Mouse (Mus musculus): ENCODE data around the gene Ky. TPM values are rescaled to one million over a fixed set of nuclear protein-coding genes. Genes with fewer than 3 reads are reported as not detected.

Ky gene
- polyA plus RNA-seq, 1 experiment from 2014 or later: 1.6 TPM

DNA sequence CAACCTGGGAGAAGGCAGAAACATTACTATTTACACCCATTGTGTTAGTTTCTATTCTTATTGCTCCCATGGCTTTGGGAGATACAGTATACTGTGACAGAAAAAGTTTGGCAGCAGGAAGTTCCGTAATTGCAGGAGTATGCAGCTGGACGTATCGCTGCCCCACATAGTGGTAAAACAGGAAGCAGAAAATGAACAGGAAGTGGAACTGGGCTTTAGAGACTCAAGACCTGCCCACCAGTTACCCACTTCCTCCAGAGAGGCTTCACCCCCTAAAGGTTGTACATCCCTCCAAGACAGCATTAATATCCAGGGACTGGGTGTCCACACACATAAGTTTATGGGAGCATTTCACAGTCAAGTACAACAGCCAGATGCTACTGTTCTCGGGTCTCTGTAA lies 15.8 kb downstream of the Ky start:
- Histone ChIP-seq H3K27me3 (ENCODE audit: control insufficient read depth, insufficient read depth, low read length) (no peaks in the 10 kb centered on the region), H3K36me3 (ENCODE audit: control insufficient read depth, insufficient read depth, low read length) (no peaks in the 10 kb centered on the region), H3K4me3 (ENCODE audit: low read depth, low read length) (no peak overlapping the region), H3K4me2 (ENCODE audit: low read depth, low read length) (no peak overlapping the region), H3K4me1 (ENCODE audit: control insufficient read depth, insufficient read depth, low read length) (no peaks in the 10 kb centered on the region), H3K9ac (replicated peaks; ENCODE audit: low read depth, low read length) (no peak overlapping the region), H3K27ac (ENCODE audit: low read depth, low read length) (no peak overlapping the region), H3K9me3 (ENCODE audit: control insufficient read depth, low read length) (no peaks in the 10 kb centered on the region)
- 82% methylated on average over 4 of the region's 4 CpGs for WGBS
- ATAC-seq (ENCODE audit: low read depth): no peak

GRCm38 (mm10) chr9:102528106-102528505 lies 22.6 kb downstream of the Ky start:
- no peaks in the 10 kb centered on the region for H3K27me3 ChIP-seq (ENCODE audit: control insufficient read depth, insufficient read depth, low read length)
- no peak overlapping the region for H3K4me3 ChIP-seq (ENCODE audit: low read depth, low read length)
- no peak overlapping the region for H3K27ac ChIP-seq (ENCODE audit: low read depth, low read length)
- no peak overlapping the region for H3K4me2 ChIP-seq (ENCODE audit: low read depth, low read length)
- H3K36me3 ChIP-seq (ENCODE audit: control insufficient read depth, insufficient read depth, low read length): no peaks in the 10 kb centered on the region
- H3K4me1 ChIP-seq (ENCODE audit: control insufficient read depth, insufficient read depth, low read length): no peaks in the 10 kb centered on the region; the same call in 1 of the 2 replicates
- H3K9ac ChIP-seq (replicated peaks; ENCODE audit: low read depth, low read length): no peak overlapping the region
- ATAC-seq (ENCODE audit: low read depth): no peak
- H3K9me3 ChIP-seq (ENCODE audit: control insufficient read depth, low read length): no peaks in the 10 kb centered on the region
- 18% methylated on average over 7 of the region's 7 CpGs for WGBS

GRCm38 (mm10) chr9:102528561-102528960 lies 23.0 kb downstream of the Ky start:
- Histone ChIP-seq H3K4me3 (ENCODE audit: low read depth, low read length) (no peak overlapping the region), H3K9ac (replicated peaks; ENCODE audit: low read depth, low read length) (no peak overlapping the region), H3K27me3 (ENCODE audit: control insufficient read depth, insufficient read depth, low read length) (no peaks in the 10 kb centered on the region), H3K36me3 (ENCODE audit: control insufficient read depth, insufficient read depth, low read length) (no peaks in the 10 kb centered on the region), H3K27ac (ENCODE audit: low read depth, low read length) (no peak overlapping the region), H3K4me1 (ENCODE audit: control insufficient read depth, insufficient read depth, low read length) (no peaks in the 10 kb centered on the region; the same call in 1 of the 2 replicates), H3K4me2 (ENCODE audit: low read depth, low read length) (no peak overlapping the region), H3K9me3 (ENCODE audit: control insufficient read depth, low read length) (no peaks in the 10 kb centered on the region)
- 57% methylated on average over 7 of the region's 7 CpGs for WGBS
- no peak for ATAC-seq (ENCODE audit: low read depth)

GRCm38 (mm10) chr9:102529008-102529407 lies 23.5 kb downstream of the Ky start:
- H3K4me3 ChIP-seq (ENCODE audit: low read depth, low read length): no peak overlapping the region
- no peaks in the 10 kb centered on the region for H3K36me3 ChIP-seq (ENCODE audit: control insufficient read depth, insufficient read depth, low read length)
- H3K27ac ChIP-seq (ENCODE audit: low read depth, low read length): no peak overlapping the region
- ATAC-seq (ENCODE audit: low read depth): no peak
- H3K27me3 ChIP-seq (ENCODE audit: control insufficient read depth, insufficient read depth, low read length): no peaks in the 10 kb centered on the region
- H3K4me1 ChIP-seq (ENCODE audit: control insufficient read depth, insufficient read depth, low read length): no peaks in the 10 kb centered on the region; the same call in 1 of the 2 replicates
- no peak overlapping the region for H3K4me2 ChIP-seq (ENCODE audit: low read depth, low read length)
- H3K9ac ChIP-seq (replicated peaks; ENCODE audit: low read depth, low read length): no peak overlapping the region
- 80% methylated on average over 3 of the region's 3 CpGs for WGBS
- H3K9me3 ChIP-seq (ENCODE audit: control insufficient read depth, low read length): no peaks in the 10 kb centered on the region

GRCm38 (mm10) chr9:102531051-102531892 lies 25.7 kb downstream of the Ky start:
- 55% methylated on average over 21 of the region's 21 CpGs for WGBS
- H3K27ac ChIP-seq (ENCODE audit: low read depth, low read length): no peak overlapping the region
- no peak for ATAC-seq (ENCODE audit: low read depth)

DNA sequence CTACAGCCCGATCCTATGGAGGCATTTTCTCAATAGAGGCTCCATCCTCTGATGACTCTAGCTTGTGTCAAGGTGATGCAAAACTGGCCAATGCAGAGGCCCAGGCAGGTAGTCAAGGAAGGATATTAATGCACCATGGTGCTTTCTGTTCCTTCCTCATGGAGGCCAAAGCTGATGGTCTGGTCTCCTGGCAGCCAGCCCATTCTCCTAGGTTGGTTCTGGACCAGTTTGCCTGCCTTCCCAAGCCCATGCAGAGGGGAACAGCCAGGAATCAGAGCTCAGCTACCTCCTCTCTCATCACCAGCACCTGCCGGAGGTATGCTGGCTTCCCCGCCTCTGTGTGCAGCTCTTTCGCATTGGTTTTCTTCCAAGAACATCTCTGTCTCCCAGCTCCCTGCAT lies 31.4 kb downstream of the Ky start:
- no peak overlapping the region for H3K4me2 ChIP-seq (ENCODE audit: low read depth, low read length)
- no peaks in the 10 kb centered on the region for H3K9me3 ChIP-seq (ENCODE audit: control insufficient read depth, low read length)
- no peaks in the 10 kb centered on the region for H3K27me3 ChIP-seq (ENCODE audit: control insufficient read depth, insufficient read depth, low read length)
- no peaks in the 10 kb centered on the region; the same call in 1 of the 2 replicates for H3K4me1 ChIP-seq (ENCODE audit: control insufficient read depth, insufficient read depth, low read length)
- no peak overlapping the region for H3K4me3 ChIP-seq (ENCODE audit: low read depth, low read length)
- H3K9ac ChIP-seq (replicated peaks; ENCODE audit: low read depth, low read length): no peak overlapping the region
- 86% methylated on average over 4 of the region's 4 CpGs for WGBS
- no peak for ATAC-seq (ENCODE audit: low read depth)
- no peak overlapping the region for H3K27ac ChIP-seq (ENCODE audit: low read depth, low read length)
- no peaks in the 10 kb centered on the region for H3K36me3 ChIP-seq (ENCODE audit: control insufficient read depth, insufficient read depth, low read length)

More at GRCm38 (mm10) chr9:102531051-102531892, 25.7 kb downstream of the Ky start:
- H3K36me3 ChIP-seq (ENCODE audit: control insufficient read depth, insufficient read depth, low read length): no peaks in the 10 kb centered on the region
- H3K9ac ChIP-seq (replicated peaks; ENCODE audit: low read depth, low read length): no peak overlapping the region
- no peak overlapping the region for H3K4me2 ChIP-seq (ENCODE audit: low read depth, low read length)
- H3K4me3 ChIP-seq (ENCODE audit: low read depth, low read length): no peak overlapping the region
- no peaks in the 10 kb centered on the region for H3K27me3 ChIP-seq (ENCODE audit: control insufficient read depth, insufficient read depth, low read length)
- no peaks in the 10 kb centered on the region for H3K9me3 ChIP-seq (ENCODE audit: control insufficient read depth, low read length)
- H3K4me1 ChIP-seq (ENCODE audit: control insufficient read depth, insufficient read depth, low read length): no peaks in the 10 kb centered on the region; the same call in 1 of the 2 replicates

- Histone ChIP-seq H3K27ac (ENCODE audit: low read depth, low read length) (no peak overlapping the region), H3K9me3 (ENCODE audit: control insufficient read depth, low read length) (no peaks in the 10 kb centered on the region), H3K36me3 (ENCODE audit: control insufficient read depth, insufficient read depth, low read length) (no peaks in the 10 kb centered on the region), H3K4me1 (ENCODE audit: control insufficient read depth, insufficient read depth, low read length) (peaks cover 11% of the 10 kb centered on the region; the same call in 1 of the 2 replicates), H3K9ac (replicated peaks; ENCODE audit: low read depth, low read length) (no peak overlapping the region), H3K4me2 (ENCODE audit: low read depth, low read length) (no peak overlapping the region), H3K27me3 (ENCODE audit: control insufficient read depth, insufficient read depth, low read length) (no peaks in the 10 kb centered on the region), H3K4me3 (ENCODE audit: low read depth, low read length) (no peak overlapping the region)
- ATAC-seq (ENCODE audit: low read depth): no peak
- WGBS: 71% methylated on average over 7 of the region's 7 CpGs
Observed at GRCm38 (mm10) chr9:102539699-102540098, 34.1 kb downstream of the Ky start.

DNA sequence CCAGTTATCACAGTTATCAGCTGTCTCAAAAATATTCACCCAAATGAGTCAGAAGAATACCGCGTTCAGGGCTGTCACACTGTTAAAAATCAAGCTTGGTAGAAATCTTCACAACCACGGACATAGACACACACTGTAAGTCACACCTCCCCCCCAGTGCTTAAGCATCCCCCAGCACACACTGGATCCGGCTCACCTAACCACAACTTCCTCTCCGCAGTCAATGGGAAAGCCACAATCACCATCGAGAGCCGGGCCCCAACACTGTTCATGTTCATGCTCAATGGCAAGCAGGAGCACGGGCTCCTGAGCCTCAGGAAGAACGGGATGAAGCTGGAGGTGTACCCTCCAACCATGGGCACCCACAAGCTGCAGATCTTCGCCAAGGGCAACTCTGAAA lies 36.1 kb downstream of the Ky start:
- no peak overlapping the region for H3K27ac ChIP-seq (ENCODE audit: low read depth, low read length)
- no peaks in the 10 kb centered on the region for H3K36me3 ChIP-seq (ENCODE audit: control insufficient read depth, insufficient read depth, low read length)
- no peak for ATAC-seq (ENCODE audit: low read depth)
- H3K4me2 ChIP-seq (ENCODE audit: low read depth, low read length): no peak overlapping the region
- 89% methylated on average over 10 of the region's 10 CpGs for WGBS
- H3K4me1 ChIP-seq (ENCODE audit: control insufficient read depth, insufficient read depth, low read length): peaks cover 19% of the 10 kb centered on the region
- H3K9ac ChIP-seq (replicated peaks; ENCODE audit: low read depth, low read length): no peak overlapping the region
- no peaks in the 10 kb centered on the region for H3K9me3 ChIP-seq (ENCODE audit: control insufficient read depth, low read length)
- H3K4me3 ChIP-seq (ENCODE audit: low read depth, low read length): no peak overlapping the region
- no peaks in the 10 kb centered on the region for H3K27me3 ChIP-seq (ENCODE audit: control insufficient read depth, insufficient read depth, low read length)

GRCm38 (mm10) chr9:102542540-102542939 lies 37.0 kb downstream of the Ky start:
- H3K4me3 ChIP-seq (ENCODE audit: low read depth, low read length): no peak overlapping the region
- H3K9ac ChIP-seq (replicated peaks; ENCODE audit: low read depth, low read length): no peak overlapping the region
- ATAC-seq (ENCODE audit: low read depth): no peak
- no peaks in the 10 kb centered on the region for H3K36me3 ChIP-seq (ENCODE audit: control insufficient read depth, insufficient read depth, low read length)
- 79% methylated on average over 8 of the region's 8 CpGs for WGBS
- no peaks in the 10 kb centered on the region for H3K9me3 ChIP-seq (ENCODE audit: control insufficient read depth, low read length)
- no peaks in the 10 kb centered on the region for H3K27me3 ChIP-seq (ENCODE audit: control insufficient read depth, insufficient read depth, low read length)
- no peak overlapping the region for H3K4me2 ChIP-seq (ENCODE audit: low read depth, low read length)
- no peak overlapping the region for H3K27ac ChIP-seq (ENCODE audit: low read depth, low read length)
- peaks cover 23% of the 10 kb centered on the region for H3K4me1 ChIP-seq (ENCODE audit: control insufficient read depth, insufficient read depth, low read length)

Data from neural tube, embryonic 14.5 days (tissue).